Mouse (Mus musculus) CH12.LX (cell line): Measurements from ENCODE around the gene Ankrd36.

ENCODE experiments used
- CHD1 ChIP-seq: IDR thresholded peaks from 2 replicates; pipeline ENCODE4 v1.6.1; 2012; ENCODE audit warnings: low read depth, low read length, improper control_type of control experiment, inconsistent platforms
- CTCF ChIP-seq, 2 experiments: IDR thresholded peaks in 1 of 2; conservative IDR thresholded peaks in 1 of 2; 2 replicates each; pipeline ENCODE4 v1.5.1; 2011 to 2012; ENCODE audit warnings: low read depth in 2 of 2, low read length in 2 of 2, improper control_type of control experiment in 1 of 2, inconsistent platforms in 1 of 2, mild to moderate bottlenecking in 1 of 2, moderate library complexity in 1 of 2
- IRF4 ChIP-seq: IDR thresholded peaks from 2 replicates; pipeline ENCODE4 v1.6.1; 2014; ENCODE audit warnings: low read depth, mild to moderate bottlenecking, inconsistent platforms, low read length, improper control_type of control experiment

- TF ChIP-seq IRF4 (peak; percentile 48; the same call in 1 of the 2 replicates), CHD1 (no peak), CTCF (conservative IDR thresholded peaks at IDR 0.05 in 1 of 2, IDR thresholded peaks at IDR 0.05 in 1 of 2; ENCODE audit: low read depth in 2 of 2, low read length in 2 of 2) (no peak)
Measured at GRCm38 (mm10) chr11:5526573-5527439, 42.7 kb upstream of the Ankrd36 start.
